Mouse (Mus musculus) neural tube, embryonic 11.5 days (tissue): ENCODE data around the gene Hoxa10. TPM values are rescaled to one million over a fixed set of nuclear protein-coding genes. Genes with fewer than 3 reads are reported as not detected.

Experiments
- ATAC-seq: fragments of 200-750 bp; cut with Nextera tagmentation; 2 replicates; pipeline ENCODE4 v1.8.0; 2017; ENCODE audit warnings: moderate number of reproducible peaks, mild to moderate bottlenecking, moderate TSS enrichment, moderate library complexity; ENCODE audit not compliant: insufficient read depth, low FRiP score, low TSS enrichment
- DNase-seq: peaks from one replicate; pipeline ENCODE4 v3.0.0-alpha.2; 2015; ENCODE audit warnings: low spot score
- H3K27ac ChIP-seq: fragments of 300-500 bp; sonication (generic); 2 replicates; pipeline ENCODE4 v1.5.1; 2014; ENCODE audit warnings: low read depth, mild to moderate bottlenecking, low read length
- H3K27me3 ChIP-seq: fragments of 300-500 bp; sonication (generic); 2 replicates; pipeline ENCODE4 v1.6.1; 2014; ENCODE audit warnings: mild to moderate bottlenecking, low read length, mixed read lengths; ENCODE audit not compliant: control insufficient read depth, insufficient read depth
- H3K36me3 ChIP-seq: fragments of 300-500 bp; sonication (generic); 2 replicates; pipeline ENCODE4 v1.6.1; 2014; ENCODE audit warnings: mild to moderate bottlenecking, low read length, moderate library complexity, mixed read lengths; ENCODE audit not compliant: control insufficient read depth, insufficient read depth
- H3K4me1 ChIP-seq: fragments of 300-500 bp; sonication (generic); 2 replicates; pipeline ENCODE4 v1.6.1; 2014; ENCODE audit warnings: low read length, mixed read lengths; ENCODE audit not compliant: control insufficient read depth, insufficient read depth
- H3K4me2 ChIP-seq: fragments of 300-500 bp; sonication (generic); 2 replicates; pipeline ENCODE4 v1.6.1; 2014; ENCODE audit warnings: low read depth, mild to moderate bottlenecking, moderate library complexity
- H3K4me3 ChIP-seq: fragments of 300-500 bp; sonication (generic); 2 replicates; pipeline ENCODE4 v1.5.1; 2014; ENCODE audit warnings: low read depth, low read length
- H3K9ac ChIP-seq: fragments of 300-500 bp; sonication (generic); 2 replicates; pipeline ENCODE4 v1.6.1; 2014; ENCODE audit warnings: mild to moderate bottlenecking, low read length
- H3K9me3 ChIP-seq: fragments of 300-500 bp; sonication (generic); 2 replicates; pipeline ENCODE4 v1.6.1; 2016; ENCODE audit warnings: low read length; ENCODE audit not compliant: control insufficient read depth
- WGBS: fragments of 180-500 bp; shearing (Covaris S2); extraction: QIAGEN DNeasy Blood & Tissue Kit; methylation state at CpG from one replicate; pipeline ENCODE4 v1.1.7; 2014; 5-methylcytosine and 5-hydroxymethylcytosine counted together
- polyA plus RNA-seq: library from polyadenylated mRNA; unstranded; fragments of >200 nt; fragmentation: Nextera tagmentation; extraction: Ambion mirVana; gene quantifications from 2 replicates; pipeline ENCODE4 v1.2.1, GENCODE M21; 2014

Gene Hoxa10
- polyA plus RNA-seq, 1 experiment from 2014 or later: 72.8 TPM

- Histone ChIP-seq H3K4me2 (peak overlapping the region; percentile 99), H3K4me3 (peak overlapping the region; percentile 87), H3K9me3 (no peaks in the 10 kb centered on the region), H3K9ac (peak overlapping the region; percentile 99), H3K4me1 (peaks cover 6% of the 10 kb centered on the region), H3K36me3 (no peaks in the 10 kb centered on the region), H3K27me3 (peaks cover 21% of the 10 kb centered on the region; the same call in 1 of the 2 replicates), H3K27ac (peak overlapping the region; percentile 100)
- ATAC-seq: no peak
- under 1% methylated on average over 36 of the region's 36 CpGs for WGBS
- no peak for DNase-seq
These were observed 15.6 kb downstream of the Hoxa10 start for GRCm38 (mm10) chr6:52224895-52225611.

GRCm38 (mm10) chr6:52223939-52224760 is 16.5 kb downstream of the Hoxa10 start:
- Histone ChIP-seq H3K4me2 (peak overlapping the region; percentile 99), H3K4me3 (peak overlapping the region; percentile 87), H3K27ac (peak overlapping the region; percentile 100), H3K27me3 (peaks cover 18% of the 10 kb centered on the region; the same call in 1 of the 2 replicates), H3K9ac (peak overlapping the region; percentile 99), H3K9me3 (no peaks in the 10 kb centered on the region), H3K36me3 (no peaks in the 10 kb centered on the region), H3K4me1 (peaks cover 9% of the 10 kb centered on the region)
- ATAC-seq: no peak
- peak; percentile 68 for DNase-seq
- WGBS: under 1% methylated on average over 24 of the region's 24 CpGs

GRCm38 (mm10) chr6:52222729-52223128 is 17.9 kb downstream of the Hoxa10 start:
- H3K36me3 ChIP-seq: no peaks in the 10 kb centered on the region
- DNase-seq (no peak), ATAC-seq (no peak)
- H3K4me1 ChIP-seq: peaks cover 14% of the 10 kb centered on the region
- peak overlapping the region; percentile 87 for H3K4me3 ChIP-seq
- peak overlapping the region; percentile 99 for H3K9ac ChIP-seq
- peaks cover 16% of the 10 kb centered on the region; the same call in 1 of the 2 replicates for H3K27me3 ChIP-seq
- peak overlapping the region; percentile 99 for H3K4me2 ChIP-seq
- WGBS: 2% methylated on average over 13 of the region's 13 CpGs
- no peaks in the 10 kb centered on the region for H3K9me3 ChIP-seq
- H3K27ac ChIP-seq: peak overlapping the region; percentile 100

- ATAC-seq (peak; percentile 29), DNase-seq (no peak)
- peaks cover 15% of the 10 kb centered on the region for H3K4me1 ChIP-seq
- WGBS: 2% methylated on average over 21 of the region's 21 CpGs
- peak overlapping the region; percentile 99 for H3K4me2 ChIP-seq
- H3K9me3 ChIP-seq: no peaks in the 10 kb centered on the region
- peak overlapping the region; percentile 100 for H3K27ac ChIP-seq
- peak overlapping the region; percentile 87 for H3K4me3 ChIP-seq
- no peaks in the 10 kb centered on the region for H3K36me3 ChIP-seq
- H3K9ac ChIP-seq: peak overlapping the region; percentile 99
- H3K27me3 ChIP-seq: 0 out of 2 replicates have a peak, but pooled peaks cover 15% of the 10 kb centered on the region
These were observed 18.5 kb downstream of the Hoxa10 start for GRCm38 (mm10) chr6:52221993-52222685.

- H3K4me3 ChIP-seq: peak within 1 kb of the TSS; percentile 87
- peak within 1 kb of the TSS; percentile 99 for H3K4me2 ChIP-seq
- H3K27ac ChIP-seq: peak within 1 kb of the TSS; percentile 100
- peaks cover 15% of the 10 kb centered on the region for H3K4me1 ChIP-seq
- H3K36me3 ChIP-seq: no peaks in the 10 kb centered on the region
- DNase-seq: peak; percentile 93
- no peaks in the 10 kb centered on the region for H3K9me3 ChIP-seq
- peak within 1 kb of the TSS; percentile 99 for H3K9ac ChIP-seq
- 0 out of 2 replicates have a peak, but pooled peaks cover 12% of the 10 kb centered on the region for H3K27me3 ChIP-seq
- WGBS: under 1% methylated on average over 46 of the region's 46 CpGs
- peak; percentile 48 for ATAC-seq
These were observed 19.2 kb downstream of the Hoxa10 start, which contains the start of gene Hoxa7 for GRCm38 (mm10) chr6:52221337-52221992. Gene Hoxa7 (minus strand): TSS chr6:52221854.

- WGBS: 3% methylated on average over 12 of the region's 12 CpGs
- Histone ChIP-seq H3K9me3 (no peaks in the 10 kb centered on the region), H3K4me1 (peaks cover 15% of the 10 kb centered on the region), H3K27me3 (peaks cover 17% of the 10 kb centered on the region; the same call in 1 of the 2 replicates), H3K27ac (peak overlapping the region; percentile 100), H3K9ac (peak overlapping the region; percentile 99), H3K36me3 (no peaks in the 10 kb centered on the region), H3K4me2 (peak overlapping the region; percentile 99), H3K4me3 (peak overlapping the region; percentile 87)
- DNase-seq: no peak
- no peak for ATAC-seq
These were observed 19.8 kb downstream of the Hoxa10 start for GRCm38 (mm10) chr6:52220865-52221310.

- H3K4me1 ChIP-seq: peaks cover 15% of the 10 kb centered on the region
- no peaks in the 10 kb centered on the region for H3K36me3 ChIP-seq
- WGBS: 6% methylated on average over 32 of the region's 32 CpGs
- peaks cover 13% of the 10 kb centered on the region; the same call in 1 of the 2 replicates for H3K27me3 ChIP-seq
- peak overlapping the region; percentile 99 for H3K9ac ChIP-seq
- ATAC-seq (no peak), DNase-seq (peak; percentile 60)
- peak overlapping the region; percentile 99 for H3K4me2 ChIP-seq
- H3K4me3 ChIP-seq: peak overlapping the region; percentile 87
- H3K27ac ChIP-seq: peak overlapping the region; percentile 100
- H3K9me3 ChIP-seq: no peaks in the 10 kb centered on the region
These were observed 20.4 kb downstream of the Hoxa10 start for GRCm38 (mm10) chr6:52220003-52220864.
